Mouse (Mus musculus): ENCODE data around the gene Uso1.

The Uso1 gene

GRCm38 (mm10) chr5:92113484-92113883 is 24.3 kb upstream of the Uso1 start:
- CTCF ChIA-PET: interaction anchor here (0.5 to 1.8 kb wide), 11 partner anchors 13 to 596 kb away, joined by 3 to 12 read pairs (median 6); partner anchors contain the start of genes G3bp2 (in 1 of the 4), Parm1 (in 1 of the 4) and Scarb2 (in 1 of the 4)

DNA sequence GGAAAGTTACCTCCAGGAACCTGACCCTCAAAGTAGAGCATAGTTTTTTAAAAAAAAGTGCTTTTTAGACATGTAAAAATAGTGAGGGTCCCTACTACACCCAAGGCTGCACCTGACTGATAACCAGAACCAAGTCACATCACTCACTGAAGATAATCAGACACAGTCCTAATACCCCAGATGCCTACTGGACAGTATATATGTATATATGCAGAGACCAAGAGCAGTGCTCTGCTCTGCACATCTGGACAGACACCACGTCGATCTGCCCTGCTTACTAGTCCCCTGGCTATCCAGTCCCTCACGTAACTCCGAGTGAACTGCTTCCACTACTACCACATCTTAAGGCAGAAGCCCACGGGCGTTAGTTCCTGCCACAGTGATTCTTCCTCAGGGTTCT is 23.5 kb upstream of the Uso1 start:
- CTCF ChIA-PET: interaction anchor here in 2 of 4 experiments (0.8 to 1.0 kb wide), 2 partner anchors 44 to 82 kb away, joined by 3 to 7 read pairs; no protein-coding TSS in a partner anchor
- POLR2A ChIA-PET: interaction anchor here in 3 of 4 experiments (0.5 to 10.4 kb wide), 18 partner anchors 12 to 1750 kb away, joined by 3 to 238 read pairs (median 20); partner anchors contain the start of genes G3bp2 (in 3 of the 3) and Cdkl2 (in 1 of the 3)

More at GRCm38 (mm10) chr5:92113484-92113883, 24.3 kb upstream of the Uso1 start:
- POLR2A ChIA-PET: interaction anchor here (0.7 to 10.4 kb wide), 39 partner anchors 9 to 1749 kb away, joined by 3 to 238 read pairs (median 8); partner anchors contain the start of genes G3bp2 (in 4 of the 4), Rchy1 (in 2 of the 4), Cdkl2 (in 1 of the 4) and Uso1 (in 1 of the 4)

- POLR2A ChIA-PET: interaction anchor here in 3 of 4 experiments (0.5 to 10.4 kb wide), 11 partner anchors 8 to 48 kb away, joined by 3 to 238 read pairs (median 38); partner anchors contain the start of gene G3bp2 (in 1 of the 3)
- CTCF ChIA-PET: interaction anchor here in 2 of 4 experiments (0.5 to 1.0 kb wide), 2 partner anchors 27 to 44 kb away, joined by 3 read pairs; no protein-coding TSS in a partner anchor
Observed at GRCm38 (mm10) chr5:92114939-92115338, 22.8 kb upstream of the Uso1 start.

DNA sequence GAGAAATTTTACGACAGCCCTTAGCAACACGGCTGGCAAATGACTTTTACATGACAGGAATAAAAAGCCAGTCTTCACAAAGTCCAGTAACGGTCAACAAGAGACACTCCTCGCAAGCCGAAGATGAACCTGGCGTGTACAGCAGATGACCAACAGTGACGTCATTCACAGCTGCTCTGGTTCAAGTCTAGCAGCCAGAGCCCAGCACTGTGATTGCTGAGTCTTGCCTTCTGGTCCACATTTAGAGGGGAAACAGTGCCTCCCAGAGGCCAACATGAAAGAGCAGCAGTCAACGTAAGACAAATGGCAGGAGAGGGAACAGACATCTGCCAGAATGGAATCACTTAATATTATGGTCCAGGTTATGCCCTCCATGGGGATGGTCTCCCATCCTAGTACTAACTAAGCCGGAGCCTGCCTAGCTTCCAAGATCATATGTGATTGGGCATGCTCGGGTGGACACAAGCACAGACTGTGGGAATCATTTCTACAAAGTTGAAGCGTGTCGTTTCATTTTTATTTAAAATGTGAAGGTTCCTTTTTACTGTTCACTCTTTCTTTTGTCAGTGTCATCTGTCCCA is 19.8 kb upstream of the Uso1 start:
- POLR2A ChIA-PET: interaction anchor here (0.6 to 10.4 kb wide), 26 partner anchors 9 to 600 kb away, joined by 3 to 238 read pairs (median 4); partner anchors contain the start of genes G3bp2 (in 3 of the 4) and Parm1 (in 1 of the 4)
- CTCF ChIA-PET: interaction anchor here (0.6 to 3.0 kb wide), 34 partner anchors 8 to 601 kb away, joined by 3 to 18 read pairs (median 4); partner anchors contain the start of genes Parm1 (in 3 of the 4) and G3bp2 (in 2 of the 4)

DNA sequence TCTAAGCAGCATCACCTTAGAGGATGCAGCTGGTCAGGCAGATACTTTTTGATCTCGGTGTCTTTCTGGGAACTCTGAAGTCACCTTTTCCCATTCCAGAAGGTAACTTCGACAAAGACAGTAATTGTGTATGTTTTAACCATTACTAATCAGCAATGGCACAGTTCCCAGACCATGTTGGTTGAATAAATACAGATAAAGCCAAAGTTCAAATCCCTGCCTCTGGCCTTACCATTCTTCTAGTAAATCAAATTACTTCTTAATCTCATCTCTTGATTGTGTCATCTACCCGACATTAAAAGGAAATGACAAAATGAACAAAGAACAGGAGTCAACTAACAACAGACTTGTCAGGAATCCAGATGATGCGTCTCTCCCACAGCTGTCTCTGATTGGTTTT is 16.1 kb upstream of the Uso1 start:
- ChIA-PET CTCF (no interaction called here), POLR2A (interaction anchor here in 1 of 4 experiments (0.8 kb wide), 1 partner anchor 9 kb away, joined by 3 read pairs; no protein-coding TSS in a partner anchor)

GRCm38 (mm10) chr5:92125446-92125845 is 12.3 kb upstream of the Uso1 start:
- ChIA-PET CTCF (no interaction called here), POLR2A (interaction anchor here in 2 of 4 experiments (0.7 to 9.1 kb wide), 6 partner anchors 11 to 83 kb away, joined by 3 to 126 read pairs (median 3); partner anchors contain the start of gene G3bp2 (in 1 of the 2))

- ChIA-PET CTCF (interaction anchor here in 2 of 4 experiments (0.7 to 1.9 kb wide), 7 partner anchors 9 to 55 kb away, joined by 3 to 7 read pairs (median 5); no protein-coding TSS in a partner anchor), POLR2A (interaction anchor here (0.8 to 9.1 kb wide), 36 partner anchors 9 to 183 kb away, joined by 3 to 126 read pairs (median 6); partner anchors contain the start of genes G3bp2 (in 3 of the 4), Uso1 (in 2 of the 4), Cdkl2 (in 1 of the 4) and Sdad1 (in 1 of the 4))
Observed at GRCm38 (mm10) chr5:92127141-92127625, 10.6 kb upstream of the Uso1 start.

GRCm38 (mm10) chr5:92127751-92128150 is 10.0 kb upstream of the Uso1 start:
- ChIA-PET POLR2A (interaction anchor here (0.6 to 9.1 kb wide), 46 partner anchors 9 to 182 kb away, joined by 3 to 126 read pairs (median 6); partner anchors contain the start of genes G3bp2 (in 3 of the 4), Uso1 (in 2 of the 4), Cdkl2 (in 1 of the 4) and Sdad1 (in 1 of the 4)), CTCF (interaction anchor here in 2 of 4 experiments (0.6 to 1.9 kb wide), 7 partner anchors 10 to 140 kb away, joined by 3 to 7 read pairs (median 3); no protein-coding TSS in a partner anchor)

DNA sequence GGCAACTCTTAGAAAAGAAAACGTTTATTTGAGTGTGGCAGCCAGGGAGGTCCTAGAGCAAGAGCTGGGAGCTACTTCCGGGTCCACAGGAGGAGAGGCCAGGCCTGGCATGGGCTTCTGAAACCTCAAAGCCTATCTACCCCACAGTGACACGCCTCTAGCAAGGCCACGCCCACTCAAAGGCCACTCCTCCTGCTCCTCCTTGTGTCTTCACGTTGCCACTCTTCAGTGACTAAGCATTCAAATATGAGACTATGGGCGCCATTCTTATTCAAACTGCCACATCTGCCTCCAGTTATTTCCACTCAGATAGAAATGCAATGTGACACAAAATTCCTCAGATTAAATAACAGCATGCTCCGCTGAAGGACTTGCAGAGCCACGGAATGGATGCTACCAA is 9.2 kb upstream of the Uso1 start:
- ChIA-PET POLR2A (interaction anchor here in 3 of 4 experiments (0.6 to 9.1 kb wide), 42 partner anchors 10 to 374 kb away, joined by 3 to 126 read pairs (median 5); partner anchors contain the start of genes G3bp2 (in 2 of the 3), Uso1 (in 2 of the 3) and Sdad1 (in 1 of the 3)), CTCF (interaction anchor here in 2 of 4 experiments (0.6 to 1.9 kb wide), 4 partner anchors 16 to 609 kb away, joined by 3 to 7 read pairs (median 4); no protein-coding TSS in a partner anchor)

- POLR2A ChIA-PET: interaction anchor here (0.6 to 9.1 kb wide), 37 partner anchors 9 to 759 kb away, joined by 3 to 126 read pairs (median 4); partner anchors contain the start of genes G3bp2 (in 4 of the 4), Uso1 (in 2 of the 4) and Sdad1 (in 1 of the 4)
- CTCF ChIA-PET: interaction anchor here in 2 of 4 experiments (0.5 to 2.0 kb wide), 3 partner anchors 11 to 300 kb away, joined by 3 to 6 read pairs (median 3); no protein-coding TSS in a partner anchor
Observed at GRCm38 (mm10) chr5:92129321-92129768, 8.4 kb upstream of the Uso1 start.

GRCm38 (mm10) chr5:92130040-92130682 is 7.6 kb upstream of the Uso1 start:
- POLR2A ChIA-PET: interaction anchor here (0.7 to 9.1 kb wide), 26 partner anchors 8 to 180 kb away, joined by 3 to 126 read pairs (median 4); partner anchors contain the start of genes G3bp2 (in 4 of the 4), Sdad1 (in 1 of the 4) and Uso1 (in 1 of the 4)
- CTCF ChIA-PET: interaction anchor here in 2 of 4 experiments (0.7 to 2.0 kb wide), 3 partner anchors 11 to 301 kb away, joined by 3 to 6 read pairs (median 3); no protein-coding TSS in a partner anchor

GRCm38 (mm10) chr5:92132127-92132526 is 5.6 kb upstream of the Uso1 start:
- ChIA-PET POLR2A (interaction anchor here in 1 of 4 experiments (0.9 to 9.1 kb wide), 2 partner anchors 17 to 333 kb away, joined by 3 to 126 read pairs; no protein-coding TSS in a partner anchor), CTCF (no interaction called here)

- ChIA-PET CTCF (interaction anchor here in 1 of 4 experiments (0.9 kb wide), 1 partner anchor 15 kb away, joined by 3 read pairs; no protein-coding TSS in a partner anchor), POLR2A (interaction anchor here in 2 of 4 experiments (0.6 to 1.2 kb wide), 4 partner anchors 9 to 47 kb away, joined by 3 to 6 read pairs (median 4); no protein-coding TSS in a partner anchor)
Observed at GRCm38 (mm10) chr5:92133006-92133405, 4.7 kb upstream of the Uso1 start.

- CTCF ChIA-PET: interaction anchor here in 1 of 4 experiments (1.2 kb wide), 1 partner anchor 23 kb away, joined by 7 read pairs; no protein-coding TSS in a partner anchor
- POLR2A ChIA-PET: no interaction called here
Observed at GRCm38 (mm10) chr5:92134934-92135333, 2.8 kb upstream of the Uso1 start.

GRCm38 (mm10) chr5:92136536-92137238 is 1.1 kb upstream of the Uso1 start:
- CTCF ChIA-PET: no interaction called here
- POLR2A ChIA-PET: interaction anchor here in 2 of 4 experiments (0.5 to 3.2 kb wide), 5 partner anchors 8 to 53 kb away, joined by 3 to 23 read pairs (median 14); partner anchors contain the start of gene G3bp2 (in 2 of the 2)

DNA sequence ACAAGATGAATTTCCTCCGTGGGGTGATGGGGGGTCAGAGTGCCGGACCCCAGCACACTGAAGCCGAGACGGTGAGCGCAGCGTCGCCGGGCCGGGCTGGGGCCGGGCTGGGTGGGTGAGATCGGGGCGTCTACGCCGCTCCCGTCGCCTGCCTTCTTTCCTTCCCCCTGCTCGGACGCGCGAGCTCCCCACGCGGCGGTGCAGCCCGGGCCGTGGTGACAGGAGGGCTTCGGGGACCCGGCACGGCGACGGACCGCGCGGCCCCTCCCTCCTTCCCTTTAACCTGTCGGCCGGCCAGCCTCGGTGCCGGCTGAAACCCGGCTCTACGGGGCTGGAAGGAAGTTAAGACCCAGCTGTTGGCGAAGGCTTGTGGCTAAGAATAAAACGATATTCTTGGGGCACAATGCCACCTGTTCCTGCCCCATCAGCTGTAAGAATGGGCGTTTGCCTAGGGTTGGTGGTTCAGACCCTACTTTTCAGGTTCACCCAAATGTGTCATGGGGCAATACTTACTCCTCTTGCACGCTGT is 419 bp downstream of the Uso1 start:
- POLR2A ChIA-PET: interaction anchor here in 3 of 4 experiments (0.5 to 3.2 kb wide), 17 partner anchors 9 to 161 kb away, joined by 3 to 23 read pairs (median 5); partner anchors contain the start of gene G3bp2 (in 3 of the 3)
- CTCF ChIA-PET: interaction anchor here in 1 of 4 experiments (0.9 kb wide), 1 partner anchor 26 kb away, joined by 3 read pairs; no protein-coding TSS in a partner anchor

Data from embryonic stem cell, embryonic (primary cell).